Mouse (Mus musculus): Measurements from ENCODE around the gene Cdh3.
"Not testable (repeated sequence)": the region's sequence is repeated elsewhere in the genome, so short reads cannot be mapped to it uniquely, and the experiment has no call there.

The Cdh3 gene

GRCm38 (mm10) chr8:106571551-106572172 lies 61.0 kb downstream of the Cdh3 start:
- DNase-seq: peak; percentile 48 to 70

- not testable (repeated sequence) for DNase-seq
Measured at GRCm38 (mm10) chr8:106572175-106572574, 61.5 kb downstream of the Cdh3 start.

- DNase-seq: not testable (repeated sequence)
Measured at GRCm38 (mm10) chr8:106573168-106573567, 62.5 kb downstream of the Cdh3 start, which contains the start of gene Gm10073. TSS of gene Gm10073 (minus strand) at chr8:106573461.

GRCm38 (mm10) chr8:106574283-106574682 lies 63.6 kb downstream of the Cdh3 start:
- DNase-seq: no peak

- peak; percentile 57 to 74 for DNase-seq
Measured at GRCm38 (mm10) chr8:106576849-106577555, 66.3 kb downstream of the Cdh3 start.

GRCm38 (mm10) chr8:106579510-106579909 lies 68.8 kb downstream of the Cdh3 start:
- DNase-seq: no peak

GRCm38 (mm10) chr8:106581344-106582088 lies 70.8 kb downstream of the Cdh3 start:
- DNase-seq: peak in 1 of 2 experiments; percentile 49

GRCm38 (mm10) chr8:106584942-106585670 lies 74.4 kb downstream of the Cdh3 start:
- DNase-seq: peak; percentile 52 to 73

- no peak for DNase-seq
Measured at GRCm38 (mm10) chr8:106585671-106586037, 75.0 kb downstream of the Cdh3 start.

- DNase-seq: no peak
Measured at GRCm38 (mm10) chr8:106586896-106587295, 76.2 kb downstream of the Cdh3 start.

- peak; percentile 43 to 48 for DNase-seq
Measured at GRCm38 (mm10) chr8:106588443-106589431, 78.0 kb downstream of the Cdh3 start.

GRCm38 (mm10) chr8:106592458-106592857 lies 81.8 kb downstream of the Cdh3 start:
- no peak for DNase-seq

- DNase-seq: not testable (repeated sequence)
Measured at GRCm38 (mm10) chr8:106595623-106596022, 84.9 kb downstream of the Cdh3 start.

- no peak for DNase-seq
Measured at GRCm38 (mm10) chr8:106597067-106597466, 86.4 kb downstream of the Cdh3 start.

- DNase-seq: no peak
Measured at GRCm38 (mm10) chr8:106599265-106599979, 88.7 kb downstream of the Cdh3 start.

GRCm38 (mm10) chr8:106603131-106603819 lies 92.6 kb downstream of the Cdh3 start, which contains the start of gene Cdh1:
TSS of gene Cdh1 (plus strand) at chr8:106603351.
- DNase-seq: peak; percentile 93 to 95

GRCm38 (mm10) chr8:106603933-106604332 lies 93.2 kb downstream of the Cdh3 start:
- peak in 1 of 2 experiments; percentile 49 for DNase-seq

GRCm38 (mm10) chr8:106605657-106606056 lies 95.0 kb downstream of the Cdh3 start:
- DNase-seq: no peak

- DNase-seq: no peak
Measured at GRCm38 (mm10) chr8:106606121-106606520, 95.4 kb downstream of the Cdh3 start.

GRCm38 (mm10) chr8:106606601-106607145 lies 96.0 kb downstream of the Cdh3 start:
- no peak for DNase-seq

All from kidney, postnatal 36 days (tissue).